16 mouse cellular contexts compared by ENCODE assay signal in the genomic region with DNA sequence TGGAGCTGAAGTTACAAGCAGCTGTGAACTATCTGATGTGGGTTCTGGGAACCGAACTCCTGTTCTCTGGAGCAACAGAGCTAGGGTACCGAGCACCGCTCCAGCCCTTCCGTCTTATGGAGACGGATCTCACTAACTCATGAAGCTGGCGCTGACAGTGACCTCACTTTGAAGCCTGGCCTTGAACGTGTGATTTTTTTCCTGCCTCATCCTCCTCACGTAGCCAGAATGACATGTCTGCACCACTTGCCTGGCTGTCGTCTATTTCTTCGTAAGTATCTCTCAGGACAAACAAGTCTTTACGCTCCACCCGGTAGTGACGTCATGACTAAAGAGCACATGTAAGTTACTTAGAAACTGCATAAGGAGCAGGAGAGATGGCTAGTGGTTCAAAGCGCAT.
"Had no signal": no experiment of that assay in that cellular context is flagged by ENCODE, and none has a peak within 500 bp of the region (broad histone marks: within the 10 kb centered on the region; RNA-seq: fewer than 3 reads in every experiment).

No protein-coding gene starts in this region.

- H3K4me1 ChIP-seq: lung, embryonic 15.5 days; midbrain, embryonic 12.5 days; midbrain, embryonic 15.5 days; neural tube, embryonic 12.5 days; stomach, embryonic 15.5 days had no signal

- H3K4me3 ChIP-seq: lung, embryonic 15.5 days; megakaryocyte, embryonic 14.5 days; midbrain, embryonic 12.5 days; midbrain, embryonic 15.5 days; neural tube, embryonic 12.5 days; stomach, embryonic 15.5 days had no signal

- H3K27me3 ChIP-seq: lung, embryonic 15.5 days; megakaryocyte, embryonic 14.5 days; midbrain, embryonic 12.5 days; midbrain, embryonic 15.5 days; neural tube, embryonic 12.5 days; stomach, embryonic 15.5 days had no signal

- H3K27ac ChIP-seq: lung, embryonic 15.5 days; macrophage; midbrain, embryonic 12.5 days; midbrain, embryonic 15.5 days; neural tube, embryonic 12.5 days; stomach, embryonic 15.5 days; stomach, postnatal 0 days had no signal

- H3K9me3 ChIP-seq: lung, embryonic 15.5 days; megakaryocyte, embryonic 14.5 days; midbrain, embryonic 12.5 days; midbrain, embryonic 15.5 days; neural tube, embryonic 12.5 days; stomach, embryonic 15.5 days had no signal

- DNase-seq: liver, postnatal 0 days; lung, adult 2 months; lung, postnatal 14 days; lung, postnatal 36 days; right cerebral cortex, postnatal 14 days; thymus, adult 2 months; thymus, postnatal 25 days; thymus, postnatal 4 days had no signal
